Mouse (Mus musculus) lung, adult 2 months (tissue): ENCODE measurements around the gene Rps6kc1. TPM values are rescaled to one million over a fixed set of nuclear protein-coding genes. Genes with fewer than 3 reads are reported as not detected.

ENCODE experiments used
- DNase-seq: peaks from one replicate; pipeline ENCODE4 v3.0.0; 2022
- H3K4me1 ChIP-seq: fragments of 200-500 bp; 2 replicates; pipeline ENCODE4 v1.6.1; 2011; ENCODE audit warnings: low read length; ENCODE audit not compliant: control insufficient read depth, insufficient read depth
- H3K4me3 ChIP-seq: fragments of 200-500 bp; replicated peaks from 2 replicates; pipeline ENCODE3; 2011; ENCODE audit warnings: low read depth, mild to moderate bottlenecking, control low read depth, low read length; ENCODE audit errors: extremely low read depth
- CTCF ChIP-seq: fragments of 200-500 bp; IDR thresholded peaks from 2 replicates; pipeline ENCODE4 v1.5.1; 2011; ENCODE audit warnings: mild to moderate bottlenecking, low read length, control low read depth; ENCODE audit not compliant: insufficient read depth
- POLR2A ChIP-seq: fragments of 200-500 bp; IDR thresholded peaks from 2 replicates; pipeline ENCODE4 v1.6.1; 2011; ENCODE audit warnings: low read depth, mild to moderate bottlenecking, control low read depth, low read length, borderline replicate concordance; ENCODE audit errors: extremely low read depth
- WGBS: fragments of 180-500 bp; shearing (Covaris S2); methylation state at CpG from one replicate; pipeline ENCODE4 v1.1.7; 2018; 5-methylcytosine and 5-hydroxymethylcytosine counted together
- polyA plus RNA-seq: library from polyadenylated mRNA; depleted of rRNA; stranded (reverse); fragments of >200 nt; gene quantifications from 2 replicates; pipeline ENCODE4 v1.2.3, GENCODE M21; 2012

Gene Rps6kc1
- polyA plus RNA-seq, 1 experiment: 9.7 TPM

GRCm38 (mm10) chr1:190772088-190772885 is 139.3 kb downstream of the Rps6kc1 start:
- no peak for DNase-seq
- 65% methylated on average over 13 of the region's 13 CpGs for WGBS
- TF ChIP-seq CTCF (no peak), POLR2A (no peak)

GRCm38 (mm10) chr1:190769748-190770147 is 141.8 kb downstream of the Rps6kc1 start:
- DNase-seq: no peak
- TF ChIP-seq CTCF (no peak), POLR2A (no peak)
- no peak overlapping the region for H3K4me3 ChIP-seq
- no peaks in the 10 kb centered on the region for H3K4me1 ChIP-seq
- 79% methylated on average over 7 of the region's 7 CpGs for WGBS

More at GRCm38 (mm10) chr1:190772088-190772885, 139.3 kb downstream of the Rps6kc1 start:
- Histone ChIP-seq H3K4me3 (no peak overlapping the region), H3K4me1 (no peaks in the 10 kb centered on the region)

GRCm38 (mm10) chr1:190768307-190768706 is 143.3 kb downstream of the Rps6kc1 start:
- 50% methylated on average over 1 of the region's 1 CpGs for WGBS

GRCm38 (mm10) chr1:190767621-190768020 is 143.9 kb downstream of the Rps6kc1 start:
- DNase-seq: no peak
- no peak for TF ChIP-seq POLR2A
- TF ChIP-seq CTCF: no peak
- H3K4me3 ChIP-seq: no peak overlapping the region
- WGBS: 40% methylated on average over 8 of the region's 8 CpGs
- H3K4me1 ChIP-seq: no peaks in the 10 kb centered on the region

More at GRCm38 (mm10) chr1:190768307-190768706, 143.3 kb downstream of the Rps6kc1 start:
- DNase-seq: no peak
- Histone ChIP-seq H3K4me3 (no peak overlapping the region), H3K4me1 (no peaks in the 10 kb centered on the region)
- TF ChIP-seq POLR2A (no peak), CTCF (no peak)

GRCm38 (mm10) chr1:190766800-190767199 is 144.8 kb downstream of the Rps6kc1 start:
- Histone ChIP-seq H3K4me1 (no peaks in the 10 kb centered on the region), H3K4me3 (no peak overlapping the region)
- WGBS: 92% methylated on average over 2 of the region's 2 CpGs
- DNase-seq: no peak
- TF ChIP-seq CTCF (no peak), POLR2A (no peak)

GRCm38 (mm10) chr1:190763756-190764155 is 147.8 kb downstream of the Rps6kc1 start:
- 73% methylated on average over 10 of the region's 10 CpGs for WGBS
- no peak for DNase-seq

GRCm38 (mm10) chr1:190761786-190762185 is 149.8 kb downstream of the Rps6kc1 start:
- TF ChIP-seq POLR2A (no peak), CTCF (no peak)
- DNase-seq: no peak
- H3K4me3 ChIP-seq: no peak overlapping the region
- 18% methylated on average over 5 of the region's 5 CpGs for whole genome bisulfite sequencing
- H3K4me1 ChIP-seq: no peaks in the 10 kb centered on the region

More at GRCm38 (mm10) chr1:190763756-190764155, 147.8 kb downstream of the Rps6kc1 start:
- Histone ChIP-seq H3K4me1 (no peaks in the 10 kb centered on the region), H3K4me3 (no peak overlapping the region)
- no peak for TF ChIP-seq CTCF
- no peak for TF ChIP-seq POLR2A

GRCm38 (mm10) chr1:190757899-190758298 is 153.7 kb downstream of the Rps6kc1 start:
- TF ChIP-seq POLR2A (no peak), CTCF (no peak)
- Histone ChIP-seq H3K4me3 (no peak overlapping the region), H3K4me1 (no peaks in the 10 kb centered on the region)
- no peak for DNase-seq
- WGBS: 71% methylated on average over 8 of the region's 8 CpGs

- H3K4me3 ChIP-seq: no peak overlapping the region
- TF ChIP-seq POLR2A: no peak
- TF ChIP-seq CTCF: no peak
- H3K4me1 ChIP-seq: no peaks in the 10 kb centered on the region
- WGBS: 75% methylated on average over 8 of the region's 8 CpGs
- DNase-seq: no peak
Measured at GRCm38 (mm10) chr1:190751794-190752570, 159.6 kb downstream of the Rps6kc1 start.
